Mouse (Mus musculus) forebrain, embryonic 11.5 days (tissue): ENCODE data around the gene Qars. TPM values are rescaled to one million over a fixed set of nuclear protein-coding genes. Genes with fewer than 3 reads are reported as not detected.

Source experiments
- ATAC-seq: fragments of 200-750 bp; cut with Nextera tagmentation; replicated peaks from 2 replicates; pipeline ENCODE4 v1.8.0; 2017; ENCODE audit warnings: moderate TSS enrichment; ENCODE audit not compliant: low FRiP score
- DNase-seq: peaks from one replicate; pipeline ENCODE4 v3.0.0-alpha.2; 2017; ENCODE audit warnings: low spot score
- H3K27ac ChIP-seq: fragments of 300-500 bp; sonication (generic); 2 replicates; pipeline ENCODE4 v1.5.1; 2014; ENCODE audit warnings: low read depth, low read length
- H3K27me3 ChIP-seq: fragments of 300-500 bp; sonication (generic); 2 replicates; pipeline ENCODE4 v1.6.1; 2014; ENCODE audit warnings: mild to moderate bottlenecking, low read length, mixed read lengths; ENCODE audit not compliant: control insufficient read depth, insufficient read depth
- H3K36me3 ChIP-seq: fragments of 300-500 bp; sonication (generic); 2 replicates; pipeline ENCODE4 v1.6.1; 2014; ENCODE audit warnings: mild to moderate bottlenecking, low read length, moderate library complexity, mixed read lengths; ENCODE audit not compliant: control insufficient read depth, insufficient read depth
- H3K4me1 ChIP-seq: fragments of 300-500 bp; sonication (generic); replicated peaks from 2 replicates; pipeline ENCODE4 v1.6.1; 2014; ENCODE audit warnings: low read length, mixed read lengths; ENCODE audit not compliant: control insufficient read depth, insufficient read depth
- H3K4me2 ChIP-seq: fragments of 300-500 bp; sonication (generic); 2 replicates; pipeline ENCODE4 v1.6.1; 2014; ENCODE audit warnings: low read depth, mild to moderate bottlenecking, low read length, moderate library complexity, mixed read lengths; ENCODE audit not compliant: severe bottlenecking
- H3K4me3 ChIP-seq: fragments of 300-500 bp; sonication (generic); 2 replicates; pipeline ENCODE4 v1.5.1; 2014; ENCODE audit warnings: low read depth, low read length
- H3K9ac ChIP-seq: fragments of 300-500 bp; sonication (generic); 2 replicates; pipeline ENCODE4 v1.6.1; 2014; ENCODE audit warnings: low read length
- H3K9me3 ChIP-seq: fragments of 300-500 bp; sonication (generic); 2 replicates; pipeline ENCODE4 v1.6.1; 2016; ENCODE audit warnings: low read length, mixed read lengths; ENCODE audit not compliant: control insufficient read depth
- WGBS: fragments of 180-500 bp; shearing (Covaris S2); extraction: QIAGEN DNeasy Blood & Tissue Kit; methylation state at CpG from one replicate; pipeline ENCODE4 v1.1.7; 2014; 5-methylcytosine and 5-hydroxymethylcytosine counted together
- polyA plus RNA-seq: library from polyadenylated mRNA; unstranded; fragments of >200 nt; fragmentation: Nextera tagmentation; extraction: Ambion mirVana; gene quantifications from 2 replicates; pipeline ENCODE4 v1.2.1, GENCODE M21; 2014

Qars gene
- polyA plus RNA-seq, 1 experiment from 2014 or later, result 116 TPM

- DNase-seq (no peak), ATAC-seq (no peak)
- H3K4me1 ChIP-seq, result peaks cover 13% of the 10 kb centered on the region; the same call in 1 of the 2 replicates
- no peak overlapping the region for H3K27ac ChIP-seq
- H3K4me2 ChIP-seq, result no peak overlapping the region
- no peak overlapping the region for H3K4me3 ChIP-seq
- H3K27me3 ChIP-seq, result no peaks in the 10 kb centered on the region
- peaks cover 4% of the 10 kb centered on the region for H3K36me3 ChIP-seq
- no peak overlapping the region for H3K9ac ChIP-seq
- WGBS, result 94% methylated on average over 18 of the region's 18 CpGs
- no peaks in the 10 kb centered on the region for H3K9me3 ChIP-seq
Measured at GRCm38 (mm10) chr9:108483051-108483790, 24.3 kb upstream of the Qars start.

- no peak for DNase-seq
- Histone ChIP-seq H3K4me3 (no peak overlapping the region), H3K36me3 (peaks cover 4% of the 10 kb centered on the region), H3K4me2 (no peak overlapping the region), H3K4me1 (peaks cover 8% of the 10 kb centered on the region; the same call in 1 of the 2 replicates), H3K27ac (no peak overlapping the region), H3K9ac (no peak overlapping the region), H3K9me3 (no peaks in the 10 kb centered on the region), H3K27me3 (no peaks in the 10 kb centered on the region)
- 95% methylated on average over 15 of the region's 15 CpGs for WGBS
- no peak for ATAC-seq
Measured at GRCm38 (mm10) chr9:108484021-108484420, 23.5 kb upstream of the Qars start.

GRCm38 (mm10) chr9:108485301-108485875 lies 22.1 kb upstream of the Qars start:
- Histone ChIP-seq H3K27me3 (no peaks in the 10 kb centered on the region), H3K36me3 (peaks cover 4% of the 10 kb centered on the region), H3K27ac (no peak overlapping the region), H3K4me2 (no peak overlapping the region), H3K4me1 (peaks cover 7% of the 10 kb centered on the region), H3K9me3 (no peaks in the 10 kb centered on the region), H3K4me3 (no peak overlapping the region), H3K9ac (no peak overlapping the region)
- ATAC-seq, result no peak
- DNase-seq, result no peak
- 92% methylated on average over 19 of the region's 19 CpGs for WGBS

- no peak overlapping the region for H3K4me2 ChIP-seq
- peaks cover 4% of the 10 kb centered on the region for H3K36me3 ChIP-seq
- no peak overlapping the region for H3K9ac ChIP-seq
- peaks cover 12% of the 10 kb centered on the region for H3K4me1 ChIP-seq
- no peaks in the 10 kb centered on the region for H3K9me3 ChIP-seq
- no peak overlapping the region for H3K27ac ChIP-seq
- H3K4me3 ChIP-seq, result no peak overlapping the region
- H3K27me3 ChIP-seq, result no peaks in the 10 kb centered on the region
- DNase-seq, result no peak
- WGBS, result 95% methylated on average over 8 of the region's 8 CpGs
- ATAC-seq, result no peak
Measured at GRCm38 (mm10) chr9:108486973-108487530, 20.5 kb upstream of the Qars start.

GRCm38 (mm10) chr9:108488403-108488802 lies 19.1 kb upstream of the Qars start:
- Histone ChIP-seq H3K4me1 (peaks cover 14% of the 10 kb centered on the region), H3K27ac (no peak overlapping the region), H3K9ac (no peak overlapping the region), H3K9me3 (no peaks in the 10 kb centered on the region), H3K27me3 (no peaks in the 10 kb centered on the region), H3K4me2 (no peak overlapping the region), H3K36me3 (peaks cover 11% of the 10 kb centered on the region), H3K4me3 (no peak overlapping the region)
- ATAC-seq (no peak), DNase-seq (no peak)
- WGBS, result 96% methylated on average over 17 of the region's 17 CpGs

GRCm38 (mm10) chr9:108489215-108489614 lies 18.3 kb upstream of the Qars start:
- no peak overlapping the region for H3K27ac ChIP-seq
- no peak overlapping the region for H3K4me2 ChIP-seq
- no peaks in the 10 kb centered on the region for H3K27me3 ChIP-seq
- H3K4me1 ChIP-seq, result peaks cover 14% of the 10 kb centered on the region
- DNase-seq (no peak), ATAC-seq (no peak)
- H3K36me3 ChIP-seq, result peaks cover 15% of the 10 kb centered on the region
- 96% methylated on average over 20 of the region's 20 CpGs for WGBS
- no peak overlapping the region; the same call in 1 of the 2 replicates for H3K9ac ChIP-seq
- H3K9me3 ChIP-seq, result no peaks in the 10 kb centered on the region
- H3K4me3 ChIP-seq, result no peak overlapping the region

GRCm38 (mm10) chr9:108489702-108490558 lies 17.6 kb upstream of the Qars start:
- H3K4me3 ChIP-seq, result peak overlapping the region; percentile 96
- peak overlapping the region; percentile 91 for H3K9ac ChIP-seq
- peaks cover 17% of the 10 kb centered on the region for H3K36me3 ChIP-seq
- H3K27ac ChIP-seq, result peak overlapping the region; percentile 91
- WGBS, result 71% methylated on average over 26 of the region's 26 CpGs
- ATAC-seq, result peak; percentile 28
- H3K4me1 ChIP-seq, result peaks cover 14% of the 10 kb centered on the region
- no peaks in the 10 kb centered on the region for H3K9me3 ChIP-seq
- DNase-seq, result no peak
- H3K27me3 ChIP-seq, result no peaks in the 10 kb centered on the region
- H3K4me2 ChIP-seq, result peak overlapping the region; percentile 85

GRCm38 (mm10) chr9:108490559-108491285 lies 16.8 kb upstream of the Qars start, which contains the start of gene Usp19:
TSS of gene Usp19 (plus strand) at chr9:108490602.
- under 1% methylated on average over 69 of the region's 69 CpGs for WGBS
- Histone ChIP-seq H3K27me3 (no peaks in the 10 kb centered on the region), H3K4me3 (peak within 1 kb of the TSS; percentile 96), H3K36me3 (peaks cover 21% of the 10 kb centered on the region), H3K9ac (peak within 1 kb of the TSS; percentile 91), H3K4me1 (peaks cover 14% of the 10 kb centered on the region), H3K27ac (peak within 1 kb of the TSS; percentile 91), H3K4me2 (peak within 1 kb of the TSS; percentile 85), H3K9me3 (no peaks in the 10 kb centered on the region)
- DNase-seq (peak; percentile 96), ATAC-seq (peak; percentile 93)
